Mouse (Mus musculus) c-Kit-positive CD71-positive TER-119-positive erythroid progenitor cells, embryonic 14.5 days (primary cell): ENCODE measurements around the gene Eml2.
"Not testable (repeated sequence)": the region's sequence is repeated elsewhere in the genome, so short reads cannot be mapped to it uniquely, and the experiment has no call there.

Source experiments
- DNase-seq: peaks from one replicate; pipeline ENCODE4 v3.0.0-alpha.2; 2013; ENCODE audit warnings: low spot score

Gene Eml2

DNA sequence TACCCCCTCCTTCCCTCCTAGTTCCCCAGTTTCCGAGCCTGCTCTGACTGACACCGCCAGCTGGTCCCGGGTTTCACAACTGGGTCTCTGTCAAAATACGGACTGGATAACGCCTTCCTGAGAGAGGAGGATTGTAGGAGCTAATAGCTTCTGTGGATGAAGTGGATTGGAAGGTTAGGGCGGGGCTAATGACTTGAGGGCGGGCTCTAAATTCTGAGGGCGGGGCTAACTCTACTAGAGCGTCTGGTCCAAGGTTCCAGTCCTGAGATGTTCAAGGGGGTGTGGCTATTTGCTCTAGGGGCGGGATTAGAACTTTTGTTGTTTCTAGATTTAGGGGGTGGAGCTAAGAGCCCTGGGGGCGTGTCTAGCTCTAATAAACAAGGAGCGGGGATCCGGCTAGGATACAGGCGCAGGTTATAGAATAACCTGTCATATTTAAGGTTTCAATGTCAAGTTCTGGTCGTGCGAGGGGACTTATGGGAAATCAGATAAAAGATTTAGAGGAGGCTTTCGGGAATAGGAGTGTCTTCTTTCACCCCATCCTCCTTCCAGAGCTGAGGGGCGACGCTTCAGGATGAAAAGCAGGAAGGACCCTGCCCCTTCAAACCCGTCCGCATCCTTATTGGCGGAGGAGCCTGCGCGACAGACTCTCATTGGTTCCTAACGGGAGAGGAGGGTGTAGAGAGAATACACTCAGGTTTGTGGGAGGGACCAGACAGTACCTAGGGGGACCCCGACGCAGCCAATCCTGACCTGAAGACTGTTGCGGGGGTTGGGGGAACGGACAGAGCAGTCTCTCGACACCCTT lies at the start of gene Eml2:
Gene Eml2, plus strand, starts transcription at position 714 of the 808 bp plus-strand sequence.
- no peak for DNase-seq

- DNase-seq, result no peak
These were observed 48.5 kb upstream of the Eml2 start for GRCm38 (mm10) chr7:19127744-19128143.

- DNase-seq, result no peak
These were observed 46.8 kb upstream of the Eml2 start for GRCm38 (mm10) chr7:19129396-19129795.

DNA sequence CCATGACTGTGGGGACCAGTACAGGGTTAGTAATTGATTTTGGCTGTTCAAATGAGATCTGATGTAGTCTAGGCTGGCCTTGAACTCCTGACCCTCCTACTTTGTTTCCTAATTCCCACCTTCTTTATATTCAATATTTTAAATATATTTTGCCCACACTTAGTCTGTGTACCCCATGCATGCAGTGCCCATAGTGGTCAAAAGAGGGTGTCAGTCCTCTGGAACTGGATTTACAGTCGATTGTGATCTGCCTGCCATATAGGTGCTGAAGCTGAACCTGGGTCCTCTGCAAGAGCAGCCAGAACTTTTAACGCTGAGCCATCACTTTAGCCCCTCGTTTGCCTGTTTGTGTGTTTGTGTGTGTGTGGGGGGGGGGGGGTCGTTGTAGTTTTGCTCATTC lies 45.6 kb upstream of the Eml2 start:
- DNase-seq, result no peak

DNA sequence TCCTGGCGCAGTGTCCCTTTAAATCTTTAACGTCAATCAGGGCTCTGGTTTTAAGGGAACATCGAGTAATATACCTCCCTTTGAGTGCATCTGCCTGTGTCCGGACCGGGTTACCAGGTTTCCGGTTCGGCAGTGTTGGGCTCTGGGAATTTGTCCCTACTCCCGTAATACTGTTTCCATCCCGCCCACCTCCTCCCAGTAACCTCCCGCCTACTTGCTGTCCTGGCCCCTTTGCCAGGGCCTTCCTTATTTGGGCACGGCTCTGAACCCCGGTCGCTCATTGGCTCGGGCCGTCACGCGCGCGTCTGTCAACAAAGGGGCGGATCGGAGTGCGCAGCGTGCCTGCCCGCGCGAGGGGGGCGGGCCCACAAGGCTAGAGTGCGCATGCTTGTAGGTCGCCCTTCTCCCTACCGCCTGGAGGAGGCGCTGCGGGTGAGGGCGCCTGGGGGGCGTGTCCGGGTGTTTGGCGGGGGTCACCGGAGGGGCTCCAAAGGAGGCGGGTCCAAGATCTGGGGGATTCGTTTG lies 44.8 kb upstream of the Eml2 start:
- peak; percentile 86 for DNase-seq

GRCm38 (mm10) chr7:19136168-19136567 lies 40.1 kb upstream of the Eml2 start:
- DNase-seq, result no peak

- DNase-seq, result no peak
These were observed 39.4 kb upstream of the Eml2 start for GRCm38 (mm10) chr7:19136673-19137334.

- DNase-seq, result no peak
These were observed 38.8 kb upstream of the Eml2 start for GRCm38 (mm10) chr7:19137380-19137779.

DNA sequence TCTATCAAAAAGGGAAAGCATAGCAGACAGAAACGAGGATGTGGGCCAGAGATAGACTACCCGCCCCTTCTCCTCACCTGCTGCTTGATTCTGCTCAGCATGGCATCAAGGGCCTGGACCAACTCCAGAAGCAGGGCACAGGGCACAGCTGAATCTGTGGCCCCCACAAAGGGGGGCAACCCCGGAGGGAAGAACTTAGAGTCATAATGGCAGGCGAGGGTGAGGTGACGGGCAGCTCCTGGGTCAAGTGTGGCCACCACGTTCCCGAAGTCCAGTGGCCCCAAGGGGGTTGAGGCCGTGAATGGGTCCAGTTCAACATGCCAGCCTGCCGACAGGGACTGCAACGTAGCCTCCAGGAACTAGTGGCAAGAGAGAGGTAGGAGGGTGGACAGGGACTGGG lies 29.4 kb upstream of the Eml2 start:
- no peak for DNase-seq

DNA sequence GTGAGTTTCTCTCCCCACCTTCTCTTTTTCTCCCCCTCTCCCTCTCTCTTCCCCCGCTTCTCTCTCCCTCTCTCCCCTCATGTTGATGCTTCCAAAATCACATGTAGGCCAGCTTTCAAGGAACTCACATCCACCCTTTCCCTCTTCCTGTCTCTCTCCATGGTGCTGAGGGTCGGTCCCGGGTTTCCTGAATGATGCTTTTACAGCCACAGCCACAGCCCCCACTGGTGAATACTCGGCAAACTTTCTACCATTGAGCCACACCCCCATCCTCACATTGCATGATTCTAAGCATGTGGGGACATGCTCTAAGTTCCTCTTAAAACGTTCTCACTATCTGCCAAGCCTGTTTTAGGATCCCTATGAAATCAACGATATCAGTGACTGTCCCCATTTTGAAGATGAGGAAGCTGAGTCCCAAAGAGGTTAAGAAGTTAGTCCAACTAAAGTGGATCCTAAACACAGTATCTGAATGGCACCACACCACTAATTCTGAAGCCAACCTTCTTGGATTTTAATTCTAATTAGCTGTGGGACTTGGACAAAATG lies 28.6 kb upstream of the Eml2 start:
- DNase-seq, result no peak

DNA sequence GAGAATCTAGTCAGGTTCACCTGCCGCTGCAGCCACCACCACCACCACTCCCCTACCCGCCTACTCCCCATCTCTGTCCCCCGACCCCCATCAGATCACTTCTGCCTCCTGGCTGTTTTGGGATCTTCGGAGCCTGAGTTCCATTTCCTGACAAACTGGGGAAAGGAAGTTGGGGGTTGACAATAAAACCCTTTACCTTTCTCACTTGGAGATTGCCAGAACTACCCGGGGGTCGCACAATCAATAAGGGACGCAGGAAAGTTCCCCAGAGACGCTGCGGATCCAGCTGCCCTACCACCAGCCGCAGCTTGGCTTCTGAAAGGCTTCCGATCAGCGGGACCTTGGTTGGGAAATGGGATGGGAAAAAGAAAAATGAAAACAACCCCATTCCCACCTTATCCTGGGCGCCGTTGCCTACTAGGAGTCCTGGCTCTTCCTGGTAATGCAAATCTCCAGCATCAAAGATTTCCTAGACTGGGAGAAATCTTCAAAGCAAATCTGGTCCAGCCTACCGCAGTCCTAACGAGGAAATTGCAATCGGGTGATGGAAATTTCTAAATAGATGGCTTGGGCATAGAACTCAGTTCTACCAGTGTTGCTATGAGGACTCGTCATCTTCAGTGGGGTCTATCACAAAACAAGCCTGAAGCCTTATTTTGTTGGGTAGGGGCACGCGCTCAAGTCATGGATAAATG lies 27.9 kb upstream of the Eml2 start:
- no peak for DNase-seq

DNA sequence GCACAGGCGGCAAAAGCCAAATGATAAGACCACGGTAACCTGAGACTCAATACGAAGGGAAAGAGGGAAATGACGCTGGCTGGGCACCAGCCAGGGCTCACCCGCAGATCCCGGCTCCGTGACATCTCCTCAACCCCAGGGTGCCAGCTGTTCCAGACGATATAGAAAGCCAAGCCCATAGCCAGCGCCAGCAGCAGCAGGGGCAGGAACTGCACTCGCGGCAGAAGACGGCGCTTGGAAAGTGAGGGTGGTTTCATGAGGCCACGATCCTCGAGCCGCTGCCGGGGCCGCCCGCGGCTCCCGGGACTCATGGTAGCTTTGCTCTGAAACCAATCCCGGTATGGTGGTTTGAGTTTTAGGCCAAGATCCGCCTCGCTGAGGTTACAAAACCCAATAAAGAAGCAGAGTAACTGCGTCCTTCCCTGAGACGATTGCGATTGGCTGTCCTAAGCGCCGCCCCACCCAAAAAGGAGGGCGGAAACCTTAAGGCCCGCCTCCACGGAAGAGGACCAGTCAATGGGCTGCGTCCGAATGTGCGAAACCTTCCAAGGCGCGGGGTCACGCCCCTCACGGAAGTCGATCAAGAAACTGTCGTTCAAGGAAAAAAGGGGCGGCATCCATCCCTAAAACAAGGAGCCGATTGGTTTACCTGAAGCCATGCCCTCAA lies 27.2 kb upstream of the Eml2 start, which contains the start of gene Qpctl:
Gene Qpctl, minus strand, starts transcription at position 417 of the 667 bp plus-strand sequence.
- DNase-seq, result peak; percentile 99

- peak; percentile 96 for DNase-seq
These were observed 26.6 kb upstream of the Eml2 start, which contains the start of gene Snrpd2 for GRCm38 (mm10) chr7:19149626-19150025. Snrpd2 (plus strand) TSS chr7:19149722.

DNA sequence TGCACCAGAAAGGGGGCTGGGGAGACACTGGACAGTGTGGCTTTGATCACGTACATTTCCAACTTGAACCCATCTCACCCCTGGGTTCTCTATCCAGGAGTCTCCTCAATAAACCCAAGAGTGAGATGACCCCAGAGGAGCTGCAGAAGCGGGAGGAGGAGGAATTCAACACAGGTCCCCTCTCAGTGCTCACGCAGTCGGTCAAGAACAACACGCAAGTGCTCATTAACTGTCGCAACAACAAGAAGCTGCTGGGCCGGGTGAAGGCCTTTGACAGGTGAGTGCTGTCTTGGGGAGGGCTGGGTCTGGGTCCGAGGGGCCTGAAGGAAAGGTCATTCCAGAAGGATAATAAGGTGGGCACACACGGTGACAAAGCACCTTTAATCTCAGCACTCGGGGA lies 25.1 kb upstream of the Eml2 start:
- not testable (repeated sequence) for DNase-seq

DNA sequence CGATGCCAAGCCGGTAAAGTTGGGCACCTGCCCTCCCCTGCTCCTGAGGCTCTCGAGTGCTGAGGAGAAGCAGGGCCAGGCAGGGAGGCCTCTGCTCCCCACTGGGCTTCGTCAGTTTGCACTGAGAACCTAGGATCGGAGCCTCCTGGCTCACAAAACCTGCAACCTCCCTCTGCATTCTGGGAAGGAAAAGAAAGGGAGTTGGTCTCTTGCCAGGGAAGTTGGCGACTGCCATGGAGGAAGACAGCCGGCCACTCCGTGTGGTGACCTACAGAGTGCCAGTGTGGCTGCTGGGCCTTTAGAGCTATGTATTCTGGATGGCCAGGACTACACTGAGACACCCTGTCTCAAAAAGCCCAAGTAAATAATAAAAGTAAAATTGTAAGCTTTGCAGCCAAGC lies 21.4 kb upstream of the Eml2 start:
- no peak for DNase-seq

DNA sequence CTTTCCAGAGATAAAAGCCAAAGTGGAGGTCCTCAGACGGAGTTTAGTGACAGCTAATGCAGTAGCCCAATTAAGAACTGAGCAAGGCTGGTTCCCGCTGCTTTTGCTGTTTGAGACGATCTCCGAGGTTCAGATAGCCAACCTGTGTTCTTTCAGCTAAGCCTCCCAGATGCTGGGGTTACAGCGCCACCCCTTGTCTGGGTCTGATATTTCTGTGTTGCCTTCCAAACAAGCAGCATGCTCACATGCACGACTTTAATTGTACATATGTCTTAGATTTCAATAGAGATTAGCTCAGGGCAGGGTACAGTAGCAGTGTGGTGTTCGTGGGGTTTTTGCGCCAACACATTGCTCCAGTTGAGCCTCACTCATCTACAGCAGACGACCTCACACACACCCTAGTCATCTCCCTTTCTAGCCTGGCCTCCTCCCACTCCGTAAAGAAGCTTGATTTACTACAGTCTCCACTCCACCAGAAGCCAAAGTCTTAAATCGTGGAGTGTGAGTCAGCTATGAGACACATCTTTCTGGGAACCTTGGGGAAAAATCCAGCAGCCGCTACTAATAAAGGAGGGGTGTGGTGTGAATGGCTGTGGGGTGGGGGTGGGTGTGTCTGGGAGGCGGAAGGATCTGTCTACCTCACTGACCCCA lies 20.3 kb upstream of the Eml2 start:
- no peak for DNase-seq

- peak; percentile 77 for DNase-seq
These were observed 18.9 kb upstream of the Eml2 start for GRCm38 (mm10) chr7:19157160-19157800.

DNA sequence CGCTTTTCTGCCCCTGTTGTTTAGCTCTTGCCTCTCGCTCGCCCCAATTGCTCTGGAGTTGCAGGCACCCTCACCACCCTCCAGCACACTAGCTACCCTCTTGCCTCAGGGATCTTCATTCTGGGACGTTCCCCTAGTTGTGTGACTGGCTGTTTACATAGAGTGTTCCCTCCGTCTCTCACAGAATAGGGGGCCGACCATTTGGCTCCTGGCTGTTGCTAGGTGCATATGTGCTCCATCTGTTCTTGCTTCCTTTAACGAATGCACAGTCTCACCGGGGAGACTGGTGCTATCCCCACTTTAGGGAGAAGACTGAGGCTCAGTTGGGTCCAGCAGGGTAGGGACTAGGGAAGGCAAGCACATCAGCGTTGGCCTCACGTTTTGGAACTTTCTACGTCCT lies 17.6 kb upstream of the Eml2 start:
- no peak for DNase-seq

DNA sequence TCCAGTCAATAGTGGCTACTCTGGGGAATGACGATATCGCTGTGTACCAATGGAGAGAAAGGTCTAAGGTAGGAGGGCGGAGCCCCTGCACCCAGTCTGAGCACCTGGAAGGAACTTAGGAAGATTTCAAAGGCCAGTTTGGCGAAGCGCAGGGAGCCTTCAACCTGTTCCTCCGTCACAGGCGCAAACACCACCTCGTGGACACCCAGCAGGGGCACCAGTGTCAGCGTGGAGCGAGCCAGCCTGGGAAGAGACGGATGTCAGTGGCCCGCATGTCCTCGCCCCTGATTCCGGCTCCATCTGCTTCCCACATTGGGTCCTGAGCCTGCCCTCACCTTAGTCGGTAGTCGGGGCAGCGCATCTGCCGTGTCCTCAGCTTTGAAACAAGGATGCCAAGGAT lies 16.8 kb upstream of the Eml2 start:
- no peak for DNase-seq

DNA sequence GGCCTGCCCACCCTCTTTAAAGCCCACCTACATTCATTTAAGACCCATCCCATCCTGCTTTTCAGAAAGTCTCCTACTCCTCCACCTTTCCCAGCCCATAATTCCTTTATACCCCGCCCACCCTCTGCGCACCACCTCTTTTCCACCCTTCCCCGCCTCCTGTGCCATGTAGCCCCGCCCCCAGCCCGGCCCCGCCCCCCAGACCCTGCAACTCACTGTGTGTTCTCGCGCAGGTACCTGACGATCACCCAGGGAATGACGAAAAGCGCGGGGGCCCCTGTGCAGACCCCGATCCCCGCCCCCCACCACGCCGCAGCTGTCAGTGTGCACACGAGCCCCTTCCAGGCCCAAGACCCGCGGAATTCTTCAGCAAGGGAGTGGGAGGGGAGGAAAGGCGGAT lies 16.1 kb upstream of the Eml2 start:
- DNase-seq, result no peak

DNA sequence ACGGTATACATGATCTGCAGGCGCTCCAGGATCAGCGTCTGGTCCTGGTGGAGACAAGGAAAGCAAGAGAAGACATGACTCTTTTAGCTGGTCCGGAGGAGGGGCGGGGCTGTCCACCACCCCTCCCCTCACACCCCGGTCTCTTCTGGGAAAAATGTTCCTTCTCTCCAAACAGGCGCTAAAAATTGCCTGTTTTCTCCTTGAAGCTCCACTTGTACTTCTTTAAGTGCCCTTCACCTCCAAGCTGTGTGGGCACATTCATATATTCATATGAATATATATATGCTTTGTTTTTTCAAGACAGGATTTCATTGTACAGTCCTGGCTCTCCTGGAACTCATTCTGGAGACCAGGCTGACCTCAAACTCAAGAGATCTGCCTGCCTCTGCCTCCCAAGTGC lies 13.3 kb upstream of the Eml2 start:
- DNase-seq, result no peak
